Mouse (Mus musculus) G1E (cell line): ENCODE data around the gene Sh3kbp1.

Experiments used
- CTCF ChIP-seq: IDR thresholded peaks from 2 replicates; pipeline ENCODE4 v1.5.1; 2012; ENCODE audit warnings: low read depth, low read length, inconsistent platforms, mixed read lengths
- GATA1 ChIP-seq: IDR thresholded peaks from 2 replicates; pipeline ENCODE4 v1.6.1; 2012; ENCODE audit warnings: borderline replicate concordance, low read length, inconsistent platforms, mixed read lengths
- GATA2 ChIP-seq: IDR thresholded peaks from 2 replicates; pipeline ENCODE4 v1.6.1; 2012; ENCODE audit warnings: low read depth, low read length, inconsistent platforms, borderline replicate concordance
- TAL1 ChIP-seq: conservative IDR thresholded peaks from 2 replicates; pipeline ENCODE4 v1.6.1; 2012; ENCODE audit warnings: low read depth, low read length, inconsistent platforms, mixed read lengths

DNA sequence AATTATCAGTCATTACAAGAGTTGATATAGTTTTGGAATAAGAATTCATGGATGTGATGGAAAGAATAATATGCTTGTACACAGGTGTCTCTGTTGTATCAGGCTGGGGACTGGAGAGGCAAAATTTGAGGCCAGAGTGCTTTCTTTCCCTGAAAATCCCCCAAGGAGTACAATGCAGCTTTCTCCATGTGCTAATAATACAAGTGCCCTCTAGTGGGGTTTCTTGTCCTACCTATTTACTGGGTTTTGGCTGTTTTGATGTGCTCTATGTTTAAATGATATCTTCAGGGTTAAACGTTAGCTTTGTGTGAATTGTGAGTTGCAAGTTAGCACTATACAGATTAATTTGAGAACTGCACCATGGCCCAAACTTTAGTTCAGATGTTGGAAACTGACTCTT, 35.4 kb upstream of the Sh3kbp1 start:
- TF ChIP-seq CTCF (no peak), GATA2 (no peak), TAL1 (no peak), GATA1 (no peak)
